Mouse (Mus musculus) intestine, postnatal 0 days (tissue): ENCODE results near the gene Abca2. TPM values are rescaled to one million over a fixed set of nuclear protein-coding genes. Genes with fewer than 3 reads are reported as not detected.

Experiments used
- ATAC-seq: fragments of 200-750 bp; cut with Nextera tagmentation; 2 replicates; pipeline ENCODE4 v1.8.0; 2017; ENCODE audit warnings: mild to moderate bottlenecking, moderate TSS enrichment, moderate library complexity
- H3K27ac ChIP-seq: fragments of 300-500 bp; sonication (generic); 2 replicates; pipeline ENCODE4 v1.5.1; 2014; ENCODE audit warnings: mild to moderate bottlenecking, low read depth, low read length, moderate library complexity
- H3K27me3 ChIP-seq: fragments of 300-500 bp; sonication (generic); replicated peaks from 2 replicates; pipeline ENCODE4 v1.6.1; 2014; ENCODE audit warnings: low read length, mixed read lengths; ENCODE audit not compliant: control insufficient read depth, insufficient read depth
- H3K36me3 ChIP-seq: fragments of 300-500 bp; sonication (generic); 2 replicates; pipeline ENCODE4 v1.6.1; 2014; ENCODE audit warnings: mild to moderate bottlenecking, moderate library complexity; ENCODE audit not compliant: control insufficient read depth, insufficient read depth
- H3K4me1 ChIP-seq: fragments of 300-500 bp; sonication (generic); replicated peaks from 2 replicates; pipeline ENCODE4 v1.6.1; 2014; ENCODE audit warnings: antibody characterized with exemption, low read length, mixed read lengths; ENCODE audit not compliant: control insufficient read depth, insufficient read depth
- H3K4me2 ChIP-seq: fragments of 300-500 bp; sonication (generic); replicated peaks from 2 replicates; pipeline ENCODE4 v1.6.1; 2014; ENCODE audit warnings: low read depth, mild to moderate bottlenecking, moderate library complexity
- H3K4me3 ChIP-seq: fragments of 300-500 bp; sonication (generic); 2 replicates; pipeline ENCODE4 v1.5.1; 2014; ENCODE audit warnings: low read depth, low read length
- H3K9ac ChIP-seq: fragments of 300-500 bp; sonication (generic); 2 replicates; pipeline ENCODE4 v1.6.1; 2014; ENCODE audit warnings: mild to moderate bottlenecking, low read depth, low read length
- H3K9me3 ChIP-seq: fragments of 300-500 bp; sonication (generic); 2 replicates; pipeline ENCODE4 v1.6.1; 2016; ENCODE audit warnings: mixed run types; ENCODE audit not compliant: control insufficient read depth
- CTCF ChIP-seq: sonication (generic); IDR thresholded peaks from 2 replicates; pipeline ENCODE4 v1.5.1; 2016; ENCODE audit warnings: low read depth, mild to moderate bottlenecking, control low read depth, antibody characterized with exemption, moderate library complexity
- WGBS: fragments of 180-500 bp; shearing (Covaris S2); extraction: QIAGEN DNeasy Blood & Tissue Kit; methylation state at CpG from one replicate; pipeline ENCODE4 v1.1.7; 2014; 5-methylcytosine and 5-hydroxymethylcytosine counted together
- polyA plus RNA-seq: library from polyadenylated mRNA; unstranded; fragments of >200 nt; fragmentation: Nextera tagmentation; extraction: Ambion mirVana; gene quantifications from 2 replicates; pipeline ENCODE4 v1.2.1, GENCODE M21; 2015

Gene Abca2
- polyA plus RNA-seq, 1 experiment from 2014 or later = 1.1 TPM

- Histone ChIP-seq H3K27ac (no peak overlapping the region), H3K4me3 (no peak overlapping the region), H3K4me1 (0 out of 2 replicates have a peak, but pooled peaks cover 3% of the 10 kb centered on the region), H3K9ac (no peak overlapping the region), H3K27me3 (no peaks in the 10 kb centered on the region), H3K36me3 (no peaks in the 10 kb centered on the region), H3K4me2 (no peak overlapping the region), H3K9me3 (no peaks in the 10 kb centered on the region)
- no peak for TF ChIP-seq CTCF
- no peak for ATAC-seq
- 76% methylated on average over 10 of the region's 10 CpGs for WGBS
Measured at GRCm38 (mm10) chr2:25468962-25469915, 40.7 kb downstream of the Abca2 start.

GRCm38 (mm10) chr2:25469969-25470368 is 41.5 kb downstream of the Abca2 start, which contains the start of gene Ptgds:
Ptgds (minus strand) TSS chr2:25470046.
- Histone ChIP-seq H3K27ac (no peak within 1 kb of the TSS), H3K36me3 (no peaks in the 10 kb centered on the region), H3K9ac (no peak within 1 kb of the TSS), H3K4me1 (0 out of 2 replicates have a peak, but pooled peaks cover 3% of the 10 kb centered on the region), H3K4me3 (no peak within 1 kb of the TSS), H3K27me3 (no peaks in the 10 kb centered on the region), H3K9me3 (no peaks in the 10 kb centered on the region), H3K4me2 (no peak within 1 kb of the TSS)
- 63% methylated on average over 6 of the region's 6 CpGs for WGBS
- TF ChIP-seq CTCF = no peak
- no peak for ATAC-seq

GRCm38 (mm10) chr2:25472550-25472949 is 44.0 kb downstream of the Abca2 start:
- H3K4me3 ChIP-seq = no peak overlapping the region
- ATAC-seq = no peak
- H3K27ac ChIP-seq = no peak overlapping the region
- H3K4me1 ChIP-seq = 0 out of 2 replicates have a peak, but pooled peaks cover 3% of the 10 kb centered on the region
- no peaks in the 10 kb centered on the region for H3K9me3 ChIP-seq
- no peaks in the 10 kb centered on the region for H3K36me3 ChIP-seq
- 78% methylated on average over 2 of the region's 2 CpGs for WGBS
- H3K27me3 ChIP-seq = no peaks in the 10 kb centered on the region
- no peak overlapping the region for H3K4me2 ChIP-seq
- H3K9ac ChIP-seq = no peak overlapping the region
- TF ChIP-seq CTCF = no peak

GRCm38 (mm10) chr2:25477541-25477940 is 49.0 kb downstream of the Abca2 start:
- H3K27ac ChIP-seq = no peak overlapping the region
- no peaks in the 10 kb centered on the region for H3K9me3 ChIP-seq
- 88% methylated on average over 8 of the region's 8 CpGs for WGBS
- no peak overlapping the region for H3K4me3 ChIP-seq
- no peak for TF ChIP-seq CTCF
- H3K4me2 ChIP-seq = no peak overlapping the region
- H3K36me3 ChIP-seq = no peaks in the 10 kb centered on the region
- no peaks in the 10 kb centered on the region for H3K27me3 ChIP-seq
- H3K9ac ChIP-seq = no peak overlapping the region
- no peaks in the 10 kb centered on the region for H3K4me1 ChIP-seq
- no peak for ATAC-seq

- H3K4me3 ChIP-seq = no peak overlapping the region
- WGBS = 89% methylated on average over 3 of the region's 3 CpGs
- H3K9me3 ChIP-seq = no peaks in the 10 kb centered on the region
- H3K27ac ChIP-seq = no peak overlapping the region
- H3K36me3 ChIP-seq = no peaks in the 10 kb centered on the region
- TF ChIP-seq CTCF = no peak
- ATAC-seq = no peak
- no peaks in the 10 kb centered on the region for H3K27me3 ChIP-seq
- no peak overlapping the region for H3K9ac ChIP-seq
- no peak overlapping the region for H3K4me2 ChIP-seq
- no peaks in the 10 kb centered on the region for H3K4me1 ChIP-seq
Measured at GRCm38 (mm10) chr2:25477967-25478675, 49.6 kb downstream of the Abca2 start.
